Mouse (Mus musculus) ovary, postnatal 10 days (tissue): ENCODE measurements around the gene Gm20741.

ENCODE experiments used
- DNase-seq: peaks from one replicate; pipeline ENCODE4 v3.0.0; 2022; ENCODE audit warnings: low spot score

Gm20741 gene

GRCm38 (mm10) chr16:88811827-88812226 lies at the start of gene Gm20741:
TSS of gene Gm20741 (minus strand) at chr16:88812220.
- no peak for DNase-seq

DNA sequence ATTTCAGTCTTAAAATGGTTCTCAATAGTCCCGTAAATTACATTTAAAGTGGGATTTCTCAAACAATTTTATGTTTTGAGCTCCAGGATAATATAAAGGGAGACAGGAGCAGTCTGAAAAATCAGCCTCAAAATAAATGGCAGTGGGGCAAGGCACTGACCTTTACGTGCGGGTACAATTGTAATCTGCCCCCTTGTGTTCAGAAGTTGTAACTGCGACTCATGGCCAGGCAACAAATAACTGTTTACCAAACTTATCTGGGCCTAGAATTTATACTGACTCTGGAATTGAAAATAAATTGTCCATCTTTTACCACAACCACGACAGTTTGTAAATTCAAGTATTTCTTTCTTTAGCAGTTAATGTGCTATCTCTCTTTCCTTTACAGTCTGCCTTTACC lies 39.4 kb upstream of the Gm20741 start:
- DNase-seq, result no peak

DNA sequence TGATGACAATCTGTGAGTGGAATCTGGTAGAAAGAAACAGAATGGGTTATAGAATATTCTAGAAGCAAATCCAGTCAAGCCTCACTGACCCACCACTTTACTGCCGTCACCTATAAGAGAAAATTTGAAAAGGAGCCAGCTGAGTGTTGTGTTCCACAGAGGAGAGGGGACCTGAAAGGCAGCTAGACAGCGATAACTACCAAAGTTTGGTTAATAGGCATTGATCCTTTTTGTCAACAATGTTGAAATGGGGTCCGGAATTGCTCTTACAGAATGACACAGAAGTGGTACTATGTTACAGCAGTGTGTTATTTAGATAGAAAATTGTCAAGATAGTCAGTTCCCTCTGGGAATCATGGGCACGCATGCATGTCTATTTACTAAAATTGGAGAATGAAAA lies 36.5 kb upstream of the Gm20741 start:
- no peak for DNase-seq

DNA sequence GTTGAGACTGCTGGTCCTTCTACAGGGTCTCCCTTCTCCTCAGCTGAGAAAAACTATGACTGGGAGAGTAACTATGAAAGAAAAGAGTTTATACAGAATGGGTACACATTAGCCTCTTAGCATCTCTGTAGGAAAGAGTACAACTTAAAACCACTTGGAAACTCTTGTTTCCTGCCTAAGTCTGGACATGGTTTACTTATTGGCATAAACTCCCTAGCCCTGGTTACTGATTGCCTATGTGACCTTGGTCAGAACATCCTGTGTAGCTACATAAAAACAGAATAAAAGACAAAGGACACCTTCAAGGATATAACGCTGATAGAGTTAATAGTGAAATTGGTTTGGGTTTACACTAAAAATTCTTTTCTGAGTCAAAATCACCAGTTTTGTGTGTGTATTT lies 35.3 kb upstream of the Gm20741 start:
- no peak for DNase-seq

DNA sequence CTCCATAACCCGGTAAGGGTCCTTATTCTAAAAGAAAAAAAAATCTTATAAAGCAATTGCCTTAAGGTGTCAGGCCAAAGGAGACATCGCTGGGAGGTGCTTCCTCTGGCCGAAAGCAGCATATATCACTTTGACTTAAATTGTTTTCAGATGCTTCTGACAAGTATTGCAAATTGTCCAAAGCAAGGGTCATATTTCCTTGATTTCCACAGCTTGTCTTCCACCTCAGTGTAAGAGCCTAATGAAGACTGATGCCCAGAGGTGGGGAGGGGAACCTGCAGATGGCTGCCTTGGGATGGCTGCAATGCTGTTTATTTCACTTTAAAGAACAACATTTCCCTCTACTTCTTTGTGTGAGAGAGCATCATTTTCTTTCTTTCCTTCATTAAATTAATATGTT lies 15.0 kb upstream of the Gm20741 start:
- DNase-seq, result no peak

GRCm38 (mm10) chr16:88826095-88826652 lies 14.2 kb upstream of the Gm20741 start, which contains the start of gene Krtap14:
TSS of gene Krtap14 (minus strand) at chr16:88826145.
- DNase-seq, result no peak

- DNase-seq, result no peak
Measured at GRCm38 (mm10) chr16:88823736-88824135, 11.7 kb upstream of the Gm20741 start.

GRCm38 (mm10) chr16:88820066-88820465 lies 8.0 kb upstream of the Gm20741 start, which contains the start of gene Krtap15:
TSS of gene Krtap15 (plus strand) at chr16:88820215.
- no peak for DNase-seq

DNA sequence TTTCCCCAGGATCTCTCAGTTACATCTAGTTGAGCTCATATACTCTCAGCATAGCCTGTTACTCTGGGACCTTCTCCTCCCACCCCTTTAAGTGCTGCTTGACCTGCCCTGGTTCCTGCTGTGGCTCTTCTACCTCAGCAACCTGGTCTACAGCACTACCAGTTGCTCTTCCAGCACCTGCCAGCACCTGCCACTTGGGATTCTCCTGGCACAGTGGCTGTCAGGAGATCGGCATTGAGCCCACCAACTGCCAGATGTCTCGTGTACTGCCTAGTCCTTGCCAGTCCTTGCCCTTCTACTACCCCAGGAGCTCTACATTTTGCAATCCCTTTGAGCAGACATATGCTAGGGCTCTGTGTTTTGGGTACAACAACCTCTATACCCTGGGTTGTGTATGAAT lies 25.2 kb downstream of the Gm20741 start:
- DNase-seq, result no peak

DNA sequence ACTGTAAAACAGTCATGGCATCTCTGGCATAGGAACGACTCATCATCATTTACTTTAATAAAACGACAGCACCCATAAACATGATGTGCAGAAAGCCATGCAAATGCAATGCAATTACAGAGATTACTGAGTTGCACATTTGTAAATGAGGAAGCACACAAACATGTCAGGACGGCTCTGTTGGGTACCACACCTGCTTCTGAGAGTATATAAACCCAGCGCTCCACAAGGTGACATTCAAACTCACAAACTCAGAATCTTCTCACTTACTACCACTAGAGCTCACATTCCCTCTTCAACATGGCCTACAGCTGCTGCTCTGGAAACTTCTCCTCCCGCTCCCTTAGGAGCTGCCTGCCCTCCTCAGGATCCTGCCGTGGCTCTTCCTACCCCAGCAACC lies 34.4 kb downstream of the Gm20741 start, which contains the start of gene Gm5965:
TSS of gene Gm5965 (plus strand) at position 301 of the 400 bp plus-strand sequence.
- no peak for DNase-seq

DNA sequence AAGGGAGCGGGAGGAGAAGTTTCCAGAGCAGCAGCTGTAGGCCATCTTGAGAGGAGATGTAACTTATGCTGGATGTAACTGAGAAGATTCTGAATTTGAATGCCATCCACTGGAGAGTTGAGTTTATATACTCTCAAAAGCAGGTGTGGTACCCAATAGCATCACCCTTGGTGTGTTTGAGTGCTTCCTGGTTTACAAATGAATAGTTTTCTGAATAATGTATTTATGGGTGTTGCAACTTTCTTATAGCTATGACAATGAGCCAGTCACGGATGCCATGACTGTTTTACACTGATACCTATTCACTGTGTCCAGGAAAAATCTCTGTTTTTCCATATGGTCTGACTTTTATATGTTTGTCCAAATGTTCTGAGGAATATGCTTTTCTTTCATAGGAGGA lies 37.9 kb downstream of the Gm20741 start, which contains the start of gene 2310057N15Rik:
TSS of gene 2310057N15Rik (minus strand) at position 101 of the 400 bp plus-strand sequence.
- no peak for DNase-seq
